Mouse (Mus musculus) layer of hippocampus, adult 6 months (tissue): ENCODE data around the gene Bnip1. TPM values are rescaled to one million over a fixed set of nuclear protein-coding genes. Genes with fewer than 3 reads are reported as not detected.

ENCODE experiments used
- long read RNA-seq, 2 experiments: library from polyadenylated mRNA; unstranded; transcript quantifications; one replicate each; pipeline ENCODE4 v2.0.0; 2019 to 2020
- polyA plus RNA-seq: library from polyadenylated mRNA; unstranded; fragments of <200 nt; fragmentation: Nextera tagmentation; gene quantifications from 2 replicates; pipeline ENCODE4 v1.2.3, GENCODE M21; 2021

Gene Bnip1
- 26.5 and 28.1 TPM in 2 replicates for polyA plus RNA-seq
- long read RNA-seq, experiment 1, transcript Bnip1-201 (6 exons, 1,098 nt): major isoform, 23 of 27 reads
- long read RNA-seq, experiment 1, partial matches to known transcripts: 2 of 27 reads
- long read RNA-seq, experiment 1, other reads (novel, unspliced or antisense): 2 of 27 reads
- long read RNA-seq, experiment 2, transcript Bnip1-201 (6 exons, 1,098 nt): major isoform, 20 of 26 reads
- long read RNA-seq, experiment 2, partial matches to known transcripts: 4 of 26 reads
- long read RNA-seq, experiment 2, other reads (novel, unspliced or antisense): 0 of 26 reads

GRCm38 (mm10) chr17:26780750-26781571 lies at the start of gene Bnip1:
Bnip1 (plus strand) TSS chr17:26781066.

Other genes with a start within 250 kb of the Bnip1 start
- gene Ergic1, start 219.6 kb upstream of the Bnip1 start, polyA plus RNA-seq: 93.1 and 109 TPM in 2 replicates
- 34.6 and 42.2 TPM in 2 replicates for gene Dusp1, start 218.9 kb upstream of the Bnip1 start, polyA plus RNA-seq
- gene Atp6v0e, start 117.8 kb upstream of the Bnip1 start, polyA plus RNA-seq: 147 and 219 TPM in 2 replicates
- gene Crebrf, start 65.4 kb upstream of the Bnip1 start, polyA plus RNA-seq: 10.3 and 14.4 TPM in 2 replicates
- gene Nkx2-5, start 63.9 kb downstream of the Bnip1 start, polyA plus RNA-seq: not detected in 2 replicates
- gene Kifc5b, start 136.0 kb downstream of the Bnip1 start, polyA plus RNA-seq: 0.25 and 0.28 TPM in 2 replicates
- gene Phf1, start 152.0 kb downstream of the Bnip1 start, polyA plus RNA-seq: 9.8 and 13.9 TPM in 2 replicates
- gene Cuta, start 158.5 kb downstream of the Bnip1 start, polyA plus RNA-seq: 189 and 190 TPM in 2 replicates
- 8.3 and 18.8 TPM in 2 replicates for gene Syngap1, start 160.2 kb downstream of the Bnip1 start, polyA plus RNA-seq
- 6.4 and 6.7 TPM in 2 replicates for gene Zbtb9, start 192.1 kb downstream of the Bnip1 start, polyA plus RNA-seq
- 1.4 and 1.7 TPM in 2 replicates for gene Bak1, start 247.9 kb downstream of the Bnip1 start, polyA plus RNA-seq